Mouse (Mus musculus) midbrain, embryonic 10.5 days (tissue): ENCODE data around the gene Mrpl1. TPM values are rescaled to one million over a fixed set of nuclear protein-coding genes. Genes with fewer than 3 reads are reported as not detected.

Experiments used
- DNase-seq: peaks from one replicate; pipeline ENCODE4 v3.0.0-alpha.2; 2017; ENCODE audit warnings: low spot score
- H3K27ac ChIP-seq: fragments of 300-500 bp; sonication (generic); replicated peaks from 2 replicates; pipeline ENCODE4 v1.5.1; 2016; ENCODE audit warnings: mild to moderate bottlenecking
- H3K27me3 ChIP-seq: fragments of 300-500 bp; sonication (generic); 2 replicates; pipeline ENCODE4 v1.6.1; 2016; ENCODE audit warnings: low read depth, mild to moderate bottlenecking; ENCODE audit not compliant: poor library complexity, severe bottlenecking
- H3K36me3 ChIP-seq: fragments of 300-500 bp; sonication (generic); 2 replicates; pipeline ENCODE4 v1.6.1; 2016; ENCODE audit warnings: mild to moderate bottlenecking, moderate library complexity
- H3K4me1 ChIP-seq: fragments of 300-500 bp; sonication (generic); 2 replicates; pipeline ENCODE4 v1.6.1; 2016
- H3K4me3 ChIP-seq: fragments of 300-500 bp; sonication (generic); 2 replicates; pipeline ENCODE4 v1.5.1; 2016; ENCODE audit warnings: mild to moderate bottlenecking, moderate library complexity
- H3K9me3 ChIP-seq: fragments of 300-500 bp; sonication (generic); replicated peaks from 2 replicates; pipeline ENCODE4 v1.6.1; 2016; ENCODE audit warnings: mild to moderate bottlenecking
- WGBS: fragments of 180-500 bp; shearing (Covaris S2); methylation state at CpG from one replicate; pipeline ENCODE4 v1.1.7; 2016; 5-methylcytosine and 5-hydroxymethylcytosine counted together
- polyA plus RNA-seq: library from polyadenylated mRNA; unstranded; fragments of >200 nt; fragmentation: Nextera tagmentation; extraction: Ambion mirVana; gene quantifications from 2 replicates; pipeline ENCODE4 v1.2.1, GENCODE M21; 2016

The Mrpl1 gene
- polyA plus RNA-seq, 1 experiment from 2014 or later, result 22.2 TPM

DNA sequence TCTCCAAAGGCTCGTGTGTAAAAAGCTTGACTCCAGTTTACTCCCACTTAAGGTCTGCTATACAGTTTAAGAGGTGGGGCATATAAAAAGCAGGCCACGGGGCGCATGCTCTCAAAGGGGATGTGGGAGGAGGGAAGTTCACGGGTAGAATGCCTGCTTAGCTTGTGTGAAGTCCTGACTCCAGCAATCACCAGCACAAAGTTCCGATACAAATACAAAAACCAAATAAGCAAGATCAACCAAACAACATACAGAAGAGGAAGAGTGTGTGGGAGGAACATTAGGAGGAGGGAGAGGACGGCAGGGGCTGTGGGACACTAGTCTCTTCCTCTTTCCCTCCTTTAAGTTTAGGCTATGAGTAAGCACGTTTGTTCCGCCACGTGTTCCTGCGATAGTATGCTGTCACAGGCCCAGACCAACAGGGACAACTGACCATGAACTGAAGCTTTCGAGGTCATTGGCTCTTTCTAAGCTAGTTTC, 32.4 kb upstream of the Mrpl1 start:
- H3K9me3 ChIP-seq, result no peaks in the 10 kb centered on the region
- no peak overlapping the region for H3K4me3 ChIP-seq
- DNase-seq, result no peak
- H3K27me3 ChIP-seq, result no peaks in the 10 kb centered on the region
- no peak overlapping the region for H3K27ac ChIP-seq
- 82% methylated on average over 11 of the region's 11 CpGs for WGBS
- H3K36me3 ChIP-seq, result no peaks in the 10 kb centered on the region
- no peaks in the 10 kb centered on the region for H3K4me1 ChIP-seq

- no peak for DNase-seq
- no peaks in the 10 kb centered on the region for H3K4me1 ChIP-seq
- H3K36me3 ChIP-seq, result no peaks in the 10 kb centered on the region
- no peaks in the 10 kb centered on the region for H3K27me3 ChIP-seq
- WGBS, result 84% methylated on average over 2 of the region's 2 CpGs
- H3K9me3 ChIP-seq, result no peaks in the 10 kb centered on the region
- no peak overlapping the region for H3K27ac ChIP-seq
- H3K4me3 ChIP-seq, result no peak overlapping the region
Measured at GRCm38 (mm10) chr5:96183211-96183610, 26.1 kb upstream of the Mrpl1 start.

GRCm38 (mm10) chr5:96183987-96184386, 25.3 kb upstream of the Mrpl1 start:
- no peak overlapping the region for H3K4me3 ChIP-seq
- H3K9me3 ChIP-seq, result no peaks in the 10 kb centered on the region
- no peak overlapping the region for H3K27ac ChIP-seq
- DNase-seq, result no peak
- WGBS, result 84% methylated on average over 2 of the region's 2 CpGs
- H3K27me3 ChIP-seq, result no peaks in the 10 kb centered on the region
- no peaks in the 10 kb centered on the region for H3K4me1 ChIP-seq
- H3K36me3 ChIP-seq, result no peaks in the 10 kb centered on the region

DNA sequence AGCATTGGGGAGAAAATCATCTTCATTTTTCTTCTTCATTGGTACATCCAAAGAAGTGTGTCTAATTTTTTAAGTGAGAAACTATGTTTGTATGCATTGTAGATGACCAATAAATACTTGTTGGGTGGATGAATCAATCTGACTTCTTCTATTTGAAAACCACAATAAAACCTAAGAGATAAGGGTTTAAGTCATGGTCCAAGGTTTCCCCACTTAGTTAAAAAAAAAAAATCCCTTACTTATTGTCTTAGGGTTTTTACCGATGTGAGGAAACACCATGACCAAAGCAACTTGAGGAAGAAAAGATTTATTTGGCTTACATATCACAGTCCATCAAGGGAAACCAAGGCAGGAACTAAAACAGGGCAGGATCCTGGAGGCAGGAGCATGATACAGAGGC, 19.5 kb upstream of the Mrpl1 start:
- H3K27me3 ChIP-seq, result no peaks in the 10 kb centered on the region
- no peak overlapping the region for H3K4me3 ChIP-seq
- no peaks in the 10 kb centered on the region for H3K9me3 ChIP-seq
- DNase-seq, result no peak
- no peaks in the 10 kb centered on the region for H3K36me3 ChIP-seq
- 97% methylated on average over 1 of the region's 1 CpGs for WGBS
- H3K4me1 ChIP-seq, result no peaks in the 10 kb centered on the region
- H3K27ac ChIP-seq, result no peak overlapping the region

GRCm38 (mm10) chr5:96191251-96191650, 18.0 kb upstream of the Mrpl1 start:
- Histone ChIP-seq H3K9me3 (no peaks in the 10 kb centered on the region), H3K4me3 (no peak overlapping the region), H3K36me3 (no peaks in the 10 kb centered on the region), H3K27ac (no peak overlapping the region), H3K4me1 (no peaks in the 10 kb centered on the region), H3K27me3 (no peaks in the 10 kb centered on the region; the same call in 1 of the 2 replicates)
- WGBS, result 64% methylated on average over 4 of the region's 4 CpGs
- DNase-seq, result no peak

DNA sequence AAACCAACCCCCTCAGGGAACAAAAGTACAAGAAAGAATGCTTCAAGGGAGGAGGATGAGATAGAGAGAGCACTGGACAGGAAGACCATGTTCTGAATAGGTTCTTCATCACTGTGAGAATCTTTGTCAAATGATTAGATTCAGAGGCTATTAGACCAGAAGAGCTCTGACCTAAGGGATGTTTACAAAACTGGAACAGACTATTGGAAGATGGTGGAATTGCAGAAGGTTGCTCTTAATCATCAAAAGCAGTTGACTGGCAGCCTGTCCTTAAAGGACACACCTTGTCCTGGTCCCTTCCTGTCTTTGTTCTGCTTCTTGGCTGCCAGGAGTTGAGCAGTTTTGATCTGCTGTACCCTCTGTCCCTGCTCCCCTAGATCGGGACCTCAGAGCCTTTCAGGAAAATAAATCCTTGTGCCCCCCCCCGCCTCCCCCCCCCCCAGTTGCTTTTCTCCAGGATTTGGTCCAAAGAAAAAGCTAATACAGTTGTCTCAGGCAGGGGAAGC, 12.7 kb upstream of the Mrpl1 start:
- Histone ChIP-seq H3K9me3 (no peaks in the 10 kb centered on the region), H3K27me3 (no peaks in the 10 kb centered on the region; the same call in 1 of the 2 replicates), H3K4me1 (peaks cover 11% of the 10 kb centered on the region), H3K4me3 (no peak overlapping the region), H3K27ac (no peak overlapping the region), H3K36me3 (no peaks in the 10 kb centered on the region)
- WGBS, result 59% methylated on average over 2 of the region's 2 CpGs
- no peak for DNase-seq

DNA sequence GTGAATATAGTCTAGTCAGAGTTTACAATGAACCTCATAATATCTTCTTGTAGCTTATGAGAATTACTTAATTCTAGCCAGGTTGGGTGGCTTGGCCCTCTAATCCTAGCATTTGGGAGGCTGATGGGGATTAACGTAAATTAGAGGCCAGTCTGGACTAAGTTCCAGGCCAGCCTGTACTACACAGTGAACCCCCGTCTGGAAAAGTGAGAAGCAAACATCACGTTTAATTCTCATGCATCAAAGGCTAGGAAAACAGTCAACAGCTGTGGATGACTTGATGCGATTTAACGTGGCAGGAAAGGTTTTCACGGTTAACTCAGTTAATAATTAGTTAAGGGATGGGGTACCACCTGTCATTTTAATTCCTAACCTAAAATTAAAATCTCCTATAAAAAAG, 11.0 kb upstream of the Mrpl1 start:
- no peaks in the 10 kb centered on the region; the same call in 1 of the 2 replicates for H3K27me3 ChIP-seq
- 76% methylated on average over 6 of the region's 6 CpGs for WGBS
- no peak for DNase-seq
- H3K27ac ChIP-seq, result no peak overlapping the region
- H3K9me3 ChIP-seq, result no peaks in the 10 kb centered on the region
- no peak overlapping the region for H3K4me3 ChIP-seq
- no peaks in the 10 kb centered on the region for H3K36me3 ChIP-seq
- H3K4me1 ChIP-seq, result peaks cover 11% of the 10 kb centered on the region

GRCm38 (mm10) chr5:96200269-96200668, 9.0 kb upstream of the Mrpl1 start:
- Histone ChIP-seq H3K27me3 (no peaks in the 10 kb centered on the region; the same call in 1 of the 2 replicates), H3K9me3 (no peaks in the 10 kb centered on the region), H3K4me3 (no peak overlapping the region), H3K4me1 (peaks cover 11% of the 10 kb centered on the region), H3K36me3 (no peaks in the 10 kb centered on the region), H3K27ac (no peak overlapping the region)
- DNase-seq, result no peak
- 82% methylated on average over 3 of the region's 3 CpGs for WGBS

GRCm38 (mm10) chr5:96201462-96202154, 7.7 kb upstream of the Mrpl1 start:
- Histone ChIP-seq H3K4me3 (no peak overlapping the region), H3K27ac (no peak overlapping the region), H3K9me3 (no peaks in the 10 kb centered on the region), H3K27me3 (no peaks in the 10 kb centered on the region), H3K36me3 (no peaks in the 10 kb centered on the region), H3K4me1 (peaks cover 10% of the 10 kb centered on the region)
- WGBS, result 84% methylated on average over 10 of the region's 10 CpGs
- no peak for DNase-seq

GRCm38 (mm10) chr5:96206897-96207296, 2.4 kb upstream of the Mrpl1 start:
- no peaks in the 10 kb centered on the region for H3K9me3 ChIP-seq
- 74% methylated on average over 2 of the region's 2 CpGs for WGBS

DNA sequence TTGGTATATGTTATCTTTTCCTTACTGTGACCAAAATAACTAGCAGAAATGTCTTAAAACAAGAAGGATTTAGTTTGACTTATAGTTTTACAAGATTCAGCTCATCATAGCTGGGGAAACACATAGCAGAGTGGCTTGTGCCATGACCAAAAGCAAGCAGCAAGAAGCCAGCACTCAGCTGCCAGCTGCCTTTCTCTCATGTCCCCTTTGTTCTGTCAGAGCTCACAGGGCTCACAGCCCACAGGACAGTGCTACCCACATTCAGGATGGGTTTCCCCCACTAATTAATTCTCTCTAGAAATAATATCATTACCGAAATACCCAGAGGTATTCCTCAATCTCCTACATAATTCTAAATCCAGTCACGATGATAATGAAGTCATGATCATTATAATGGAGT, 1.8 kb upstream of the Mrpl1 start:
- H3K4me1 ChIP-seq, result peaks cover 16% of the 10 kb centered on the region
- WGBS, result 91% methylated on average over 2 of the region's 2 CpGs
- H3K4me3 ChIP-seq, result no peak overlapping the region
- no peaks in the 10 kb centered on the region for H3K27me3 ChIP-seq
- DNase-seq, result no peak
- H3K27ac ChIP-seq, result no peak overlapping the region
- H3K36me3 ChIP-seq, result no peaks in the 10 kb centered on the region
- no peaks in the 10 kb centered on the region for H3K9me3 ChIP-seq

More at GRCm38 (mm10) chr5:96206897-96207296, 2.4 kb upstream of the Mrpl1 start:
- H3K27me3 ChIP-seq, result no peaks in the 10 kb centered on the region
- no peak overlapping the region for H3K27ac ChIP-seq
- no peaks in the 10 kb centered on the region for H3K36me3 ChIP-seq
- no peak overlapping the region for H3K4me3 ChIP-seq
- DNase-seq, result no peak
- H3K4me1 ChIP-seq, result peaks cover 16% of the 10 kb centered on the region

DNA sequence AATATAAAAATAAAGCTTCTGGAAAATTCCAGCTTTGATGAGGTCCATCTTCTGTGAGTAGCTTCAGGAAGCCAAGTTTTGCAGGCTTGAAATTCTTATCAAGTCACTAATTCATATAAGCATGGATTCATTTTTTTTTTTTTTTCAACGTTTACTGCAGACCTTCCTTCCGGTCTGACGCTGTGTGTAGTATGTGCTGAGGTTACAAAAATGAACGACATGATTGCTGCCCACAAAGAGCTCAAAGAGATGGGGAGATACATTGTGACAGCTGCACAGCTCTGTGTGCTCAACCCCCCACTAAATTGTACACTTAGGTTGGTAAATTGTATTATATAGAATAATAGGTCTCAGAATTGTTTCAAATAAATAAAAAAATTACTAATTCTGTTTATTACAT, 750 bp upstream of the Mrpl1 start:
- Histone ChIP-seq H3K9me3 (no peaks in the 10 kb centered on the region), H3K4me3 (peak overlapping the region; percentile 81; the same call in 1 of the 2 replicates), H3K36me3 (no peaks in the 10 kb centered on the region), H3K27me3 (no peaks in the 10 kb centered on the region), H3K4me1 (peaks cover 16% of the 10 kb centered on the region), H3K27ac (no peak overlapping the region)
- no peak for DNase-seq
- 86% methylated on average over 4 of the region's 4 CpGs for WGBS

- Histone ChIP-seq H3K4me3 (peak overlapping the region; percentile 81), H3K27ac (peak overlapping the region; percentile 87), H3K27me3 (no peaks in the 10 kb centered on the region), H3K9me3 (no peaks in the 10 kb centered on the region), H3K36me3 (peaks cover 12% of the 10 kb centered on the region), H3K4me1 (peaks cover 16% of the 10 kb centered on the region)
- WGBS, result under 1% methylated on average over 35 of the region's 35 CpGs
- DNase-seq, result peak; percentile 92
Measured at GRCm38 (mm10) chr5:96209916-96210583, 757 bp downstream of the Mrpl1 start.
